Mouse (Mus musculus): Measurements from ENCODE around the gene Smg6. TPM values are rescaled to one million over a fixed set of nuclear protein-coding genes. Genes with fewer than 3 reads are reported as not detected.

Gene Smg6
- polyA plus RNA-seq, 1 experiment: 25.3 TPM

DNA sequence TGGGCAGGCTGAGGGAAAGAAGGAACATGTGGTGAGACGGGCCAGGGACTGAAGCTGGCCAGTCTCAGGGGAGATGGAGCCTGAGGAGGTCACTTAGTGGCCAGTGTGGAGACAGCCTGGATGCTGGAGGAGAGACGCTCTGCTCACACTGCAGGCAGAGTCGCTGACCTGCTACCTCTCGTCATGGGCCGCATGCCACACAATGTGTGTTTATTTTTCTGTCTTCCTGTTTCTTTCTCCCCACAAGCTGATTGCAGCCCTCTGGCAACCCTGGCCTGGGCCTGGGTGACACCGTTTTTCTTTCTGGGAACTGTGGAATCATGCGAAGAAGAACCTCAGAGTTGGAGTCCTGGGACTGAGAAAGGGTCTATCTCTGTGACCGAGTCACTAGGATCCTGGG, 276.1 kb downstream of the Smg6 start:
- H3K4me1 ChIP-seq (ENCODE audit: control insufficient read depth, insufficient read depth, low read length): peaks cover 7% of the 10 kb centered on the region
- no peak overlapping the region for H3K27ac ChIP-seq (ENCODE audit: insufficient read depth, low read length)
- no peak overlapping the region for H3K4me3 ChIP-seq (ENCODE audit: low read depth, low read length)
- H3K36me3 ChIP-seq (ENCODE audit: control insufficient read depth, insufficient read depth, low read length, poor library complexity, severe bottlenecking): no peaks in the 10 kb centered on the region
- no peaks in the 10 kb centered on the region for H3K9me3 ChIP-seq (replicated peaks; ENCODE audit: control insufficient read depth, insufficient read depth, low read length, poor library complexity, severe bottlenecking)
- no peak overlapping the region for H3K9ac ChIP-seq (ENCODE audit: low read depth, poor library complexity, severe bottlenecking)
- no peak for TF ChIP-seq POLR2A (IDR thresholded peaks at IDR 0.05; ENCODE audit: insufficient read depth, low read length)
- no peak for TF ChIP-seq EP300 (IDR thresholded peaks at IDR 0.05; ENCODE audit: insufficient read depth, low read depth, low read length)
- TF ChIP-seq CTCF (IDR thresholded peaks at IDR 0.05; ENCODE audit: low read depth, low read length): no peak
- no peaks in the 10 kb centered on the region for H3K27me3 ChIP-seq (ENCODE audit: control insufficient read depth, insufficient read depth, low read length, poor library complexity, severe bottlenecking)

DNA sequence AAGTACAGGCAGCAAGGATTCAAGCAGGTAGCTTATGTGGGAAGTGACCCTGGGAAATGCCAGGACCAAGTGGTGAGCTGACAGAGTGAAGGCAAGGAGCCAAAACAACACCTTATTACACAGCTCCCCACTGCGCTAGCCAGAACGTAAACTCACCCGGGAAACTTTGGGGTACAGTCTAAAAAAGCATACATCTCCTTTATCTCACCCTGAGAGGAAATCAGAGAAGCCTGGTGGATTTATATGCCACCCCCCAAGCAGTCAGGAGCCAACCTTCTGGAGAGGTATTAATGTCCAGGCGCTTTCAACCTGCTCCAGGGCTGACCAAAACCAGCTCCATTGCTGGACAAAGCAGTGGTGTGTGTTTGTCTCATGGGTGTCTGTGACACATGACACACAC, 278.3 kb downstream of the Smg6 start:
- Histone ChIP-seq H3K36me3 (ENCODE audit: control insufficient read depth, insufficient read depth, low read length, poor library complexity, severe bottlenecking) (no peaks in the 10 kb centered on the region), H3K9ac (ENCODE audit: low read depth, poor library complexity, severe bottlenecking) (no peak overlapping the region), H3K4me1 (ENCODE audit: control insufficient read depth, insufficient read depth, low read length) (peaks cover 6% of the 10 kb centered on the region), H3K9me3 (replicated peaks; ENCODE audit: control insufficient read depth, insufficient read depth, low read length, poor library complexity, severe bottlenecking) (no peaks in the 10 kb centered on the region), H3K27me3 (ENCODE audit: control insufficient read depth, insufficient read depth, low read length, poor library complexity, severe bottlenecking) (no peaks in the 10 kb centered on the region), H3K4me3 (ENCODE audit: low read depth, low read length) (no peak overlapping the region), H3K27ac (ENCODE audit: insufficient read depth, low read length) (no peak overlapping the region)
- no peak for TF ChIP-seq EP300 (IDR thresholded peaks at IDR 0.05; ENCODE audit: insufficient read depth, low read depth, low read length)
- no peak for TF ChIP-seq CTCF (IDR thresholded peaks at IDR 0.05; ENCODE audit: low read depth, low read length)
- TF ChIP-seq POLR2A (IDR thresholded peaks at IDR 0.05; ENCODE audit: insufficient read depth, low read length): no peak

DNA sequence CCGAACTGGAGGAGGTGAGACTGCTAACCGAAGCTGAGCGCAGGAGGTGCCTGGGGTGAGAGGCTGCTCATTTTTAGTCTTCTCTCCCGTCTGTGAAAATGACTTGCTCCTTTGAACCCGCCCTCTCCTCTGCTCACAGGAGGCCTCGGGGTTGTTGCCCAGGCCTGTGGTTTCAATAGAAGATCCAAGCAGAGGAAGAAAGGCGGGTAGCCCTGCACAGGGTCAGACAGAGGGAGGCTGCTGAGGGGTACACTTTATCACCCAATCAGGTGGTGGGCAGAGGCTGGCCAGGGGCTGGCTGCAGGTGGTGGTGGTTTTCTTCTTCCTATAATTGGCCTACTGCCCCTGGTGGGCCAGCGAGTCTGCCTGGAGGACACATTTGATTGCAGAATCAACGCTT, 278.8 kb downstream of the Smg6 start:
- Histone ChIP-seq H3K27ac (ENCODE audit: insufficient read depth, low read length) (no peak overlapping the region), H3K36me3 (ENCODE audit: control insufficient read depth, insufficient read depth, low read length, poor library complexity, severe bottlenecking) (no peaks in the 10 kb centered on the region), H3K9me3 (replicated peaks; ENCODE audit: control insufficient read depth, insufficient read depth, low read length, poor library complexity, severe bottlenecking) (no peaks in the 10 kb centered on the region), H3K4me1 (ENCODE audit: control insufficient read depth, insufficient read depth, low read length) (peaks cover 6% of the 10 kb centered on the region), H3K27me3 (ENCODE audit: control insufficient read depth, insufficient read depth, low read length, poor library complexity, severe bottlenecking) (no peaks in the 10 kb centered on the region), H3K9ac (ENCODE audit: low read depth, poor library complexity, severe bottlenecking) (peak overlapping the region; percentile 8), H3K4me3 (ENCODE audit: low read depth, low read length) (no peak overlapping the region)
- TF ChIP-seq POLR2A (IDR thresholded peaks at IDR 0.05; ENCODE audit: insufficient read depth, low read length): no peak
- TF ChIP-seq CTCF (IDR thresholded peaks at IDR 0.05; ENCODE audit: low read depth, low read length): no peak
- TF ChIP-seq EP300 (IDR thresholded peaks at IDR 0.05; ENCODE audit: insufficient read depth, low read depth, low read length): no peak

GRCm38 (mm10) chr11:75206347-75206746, 280.7 kb downstream of the Smg6 start:
- H3K4me3 ChIP-seq (ENCODE audit: low read depth, low read length): no peak overlapping the region
- no peaks in the 10 kb centered on the region for H3K27me3 ChIP-seq (ENCODE audit: control insufficient read depth, insufficient read depth, low read length, poor library complexity, severe bottlenecking)
- H3K36me3 ChIP-seq (ENCODE audit: control insufficient read depth, insufficient read depth, low read length, poor library complexity, severe bottlenecking): no peaks in the 10 kb centered on the region
- H3K27ac ChIP-seq (ENCODE audit: insufficient read depth, low read length): no peak overlapping the region
- no peak overlapping the region for H3K9ac ChIP-seq (ENCODE audit: low read depth, poor library complexity, severe bottlenecking)
- peaks cover 6% of the 10 kb centered on the region for H3K4me1 ChIP-seq (ENCODE audit: control insufficient read depth, insufficient read depth, low read length)
- no peaks in the 10 kb centered on the region for H3K9me3 ChIP-seq (replicated peaks; ENCODE audit: control insufficient read depth, insufficient read depth, low read length, poor library complexity, severe bottlenecking)
- TF ChIP-seq EP300 (IDR thresholded peaks at IDR 0.05; ENCODE audit: insufficient read depth, low read depth, low read length) (no peak), POLR2A (IDR thresholded peaks at IDR 0.05; ENCODE audit: insufficient read depth, low read length) (no peak), CTCF (IDR thresholded peaks at IDR 0.05; ENCODE audit: low read depth, low read length) (no peak)

- Histone ChIP-seq H3K4me3 (ENCODE audit: low read depth, low read length) (no peak overlapping the region), H3K27me3 (ENCODE audit: control insufficient read depth, insufficient read depth, low read length, poor library complexity, severe bottlenecking) (no peaks in the 10 kb centered on the region), H3K9ac (ENCODE audit: low read depth, poor library complexity, severe bottlenecking) (no peak overlapping the region), H3K27ac (ENCODE audit: insufficient read depth, low read length) (no peak overlapping the region), H3K4me1 (ENCODE audit: control insufficient read depth, insufficient read depth, low read length) (peaks cover 8% of the 10 kb centered on the region), H3K36me3 (ENCODE audit: control insufficient read depth, insufficient read depth, low read length, poor library complexity, severe bottlenecking) (no peaks in the 10 kb centered on the region), H3K9me3 (replicated peaks; ENCODE audit: control insufficient read depth, insufficient read depth, low read length, poor library complexity, severe bottlenecking) (no peaks in the 10 kb centered on the region)
- TF ChIP-seq POLR2A (IDR thresholded peaks at IDR 0.05; ENCODE audit: insufficient read depth, low read length): no peak
- no peak for TF ChIP-seq EP300 (IDR thresholded peaks at IDR 0.05; ENCODE audit: insufficient read depth, low read depth, low read length)
- TF ChIP-seq CTCF (IDR thresholded peaks at IDR 0.05; ENCODE audit: low read depth, low read length): no peak
Measured at GRCm38 (mm10) chr11:75209363-75209762, 283.7 kb downstream of the Smg6 start.

- Histone ChIP-seq H3K27me3 (ENCODE audit: control insufficient read depth, insufficient read depth, low read length, poor library complexity, severe bottlenecking) (no peaks in the 10 kb centered on the region), H3K4me3 (ENCODE audit: low read depth, low read length) (no peak overlapping the region), H3K4me1 (ENCODE audit: control insufficient read depth, insufficient read depth, low read length) (peaks cover 10% of the 10 kb centered on the region), H3K9ac (ENCODE audit: low read depth, poor library complexity, severe bottlenecking) (no peak overlapping the region), H3K36me3 (ENCODE audit: control insufficient read depth, insufficient read depth, low read length, poor library complexity, severe bottlenecking) (no peaks in the 10 kb centered on the region), H3K9me3 (replicated peaks; ENCODE audit: control insufficient read depth, insufficient read depth, low read length, poor library complexity, severe bottlenecking) (no peaks in the 10 kb centered on the region), H3K27ac (ENCODE audit: insufficient read depth, low read length) (no peak overlapping the region)
- TF ChIP-seq EP300 (IDR thresholded peaks at IDR 0.05; ENCODE audit: insufficient read depth, low read depth, low read length) (no peak), CTCF (IDR thresholded peaks at IDR 0.05; ENCODE audit: low read depth, low read length) (no peak), POLR2A (IDR thresholded peaks at IDR 0.05; ENCODE audit: insufficient read depth, low read length) (no peak)
Measured at GRCm38 (mm10) chr11:75210093-75210492, 284.5 kb downstream of the Smg6 start.

Data from ES-Bruce4 (cell line).